In genomic region chr5:23684517-23684916, GRCm38 (mm10) we compare ENCODE assay signal across 8 mouse cellular contexts. TPM values are rescaled to one million over a fixed set of nuclear protein-coding genes. Genes with fewer than 3 reads are reported as not detected.
DNase-seq lines count a peak whose midpoint lies in the region; ATAC-seq and TF ChIP-seq lines count a peak whose summit lies in the region.

Gene Srpk2, minus strand, starts transcription at chr5:23684617.

- no peaks in the 10 kb centered on the region for H3K4me1 ChIP-seq in lung, embryonic 16.5 days (replicated peaks; ENCODE audit: control insufficient read depth, insufficient read depth, low read length)
- no peaks in the 10 kb centered on the region for H3K4me1 ChIP-seq in lung, adult 2 months (ENCODE audit: control insufficient read depth, insufficient read depth, low read length)
- no peaks in the 10 kb centered on the region for H3K4me1 ChIP-seq in embryonic facial prominence, embryonic 14.5 days (ENCODE audit: control insufficient read depth, insufficient read depth, low read length)
- no peaks in the 10 kb centered on the region for H3K4me1 ChIP-seq in heart, embryonic 13.5 days
- no peaks in the 10 kb centered on the region for H3K4me1 ChIP-seq in olfactory bulb, adult 2 months (ENCODE audit: control insufficient read depth, insufficient read depth, low read length)

- no peaks in the 10 kb centered on the region for H3K27me3 ChIP-seq in lung, embryonic 16.5 days (ENCODE audit: control insufficient read depth, insufficient read depth, low read depth, low read length)
- no peaks in the 10 kb centered on the region for H3K27me3 ChIP-seq in embryonic facial prominence, embryonic 14.5 days (replicated peaks; ENCODE audit: control insufficient read depth, insufficient read depth, low read length)
- H3K27me3 ChIP-seq in heart, embryonic 13.5 days (replicated peaks): no peaks in the 10 kb centered on the region

- H3K9me3 ChIP-seq in lung, embryonic 16.5 days (ENCODE audit: control insufficient read depth, low read length): no peaks in the 10 kb centered on the region
- H3K9me3 ChIP-seq in embryonic facial prominence, embryonic 14.5 days (ENCODE audit: control insufficient read depth, low read length): no peaks in the 10 kb centered on the region
- H3K9me3 ChIP-seq in heart, embryonic 13.5 days: no peaks in the 10 kb centered on the region

- H3K27ac ChIP-seq in lung, embryonic 16.5 days (ENCODE audit: low read length): no peak within 1 kb of the TSS
- H3K27ac ChIP-seq in embryonic facial prominence, embryonic 14.5 days (replicated peaks; ENCODE audit: low read depth, low read length): no peak within 1 kb of the TSS
- H3K27ac ChIP-seq in heart, embryonic 13.5 days (replicated peaks): no peak within 1 kb of the TSS
- H3K27ac ChIP-seq in olfactory bulb, adult 2 months (ENCODE audit: insufficient read depth, low read depth, low read length): no peak within 1 kb of the TSS

- H3K9ac ChIP-seq in lung, embryonic 16.5 days (ENCODE audit: low read length): no peak within 1 kb of the TSS
- no peak within 1 kb of the TSS for H3K9ac ChIP-seq in embryonic facial prominence, embryonic 14.5 days (ENCODE audit: low read depth, low read length)
- H3K9ac ChIP-seq in heart, embryonic 13.5 days: no peak within 1 kb of the TSS

- intact Hi-C loops in left cerebral cortex, postnatal 10 days (cut with DNase I): no loop called here

- no peak for TF ChIP-seq CTCF in lung, adult 2 months (IDR thresholded peaks at IDR 0.05; ENCODE audit: insufficient read depth, low read length)
- TF ChIP-seq CTCF in olfactory bulb, adult 2 months (IDR thresholded peaks at IDR 0.05; ENCODE audit: insufficient read depth, low read depth, low read length): no peak

- H3K36me3 ChIP-seq in lung, embryonic 16.5 days (ENCODE audit: control insufficient read depth, insufficient read depth, low read length): no peaks in the 10 kb centered on the region
- H3K36me3 ChIP-seq in embryonic facial prominence, embryonic 14.5 days (ENCODE audit: control insufficient read depth, insufficient read depth, low read length): no peaks in the 10 kb centered on the region
- H3K36me3 ChIP-seq in heart, embryonic 13.5 days: no peaks in the 10 kb centered on the region

- 45% methylated on average over 1 of the region's 1 CpGs for WGBS in lung, embryonic 16.5 days
- 57% methylated on average over 1 of the region's 1 CpGs for WGBS in lung, adult 2 months
- WGBS in embryonic facial prominence, embryonic 14.5 days: 64% methylated on average over 1 of the region's 1 CpGs
- 58% methylated on average over 1 of the region's 1 CpGs for WGBS in heart, embryonic 13.5 days
- 65% methylated on average over 1 of the region's 1 CpGs for WGBS in olfactory bulb, adult 2 months

- no peak for TF ChIP-seq POLR2A in lung, adult 2 months (IDR thresholded peaks at IDR 0.05; ENCODE audit: borderline replicate concordance, extremely low read depth, low read depth, low read length)
- no peak for TF ChIP-seq POLR2A in olfactory bulb, adult 2 months (IDR thresholded peaks at IDR 0.05; ENCODE audit: insufficient read depth, low read depth, low read length)

- DNase-seq in lung, adult 2 months: no peak
- DNase-seq in embryonic facial prominence, embryonic 14.5 days (ENCODE audit: low spot score): no peak
- no peak for DNase-seq in left cerebral cortex, postnatal 10 days (ENCODE audit: extremely low spot score in 1 of 2, low spot score in 2 of 2)
- DNase-seq in yolk sac, embryonic 10.5 days (ENCODE audit: low spot score): no peak
- DNase-seq in retina, postnatal 1 day: no peak

- H3K4me2 ChIP-seq in lung, embryonic 16.5 days (ENCODE audit: low read depth, low read length): no peak within 1 kb of the TSS
- H3K4me2 ChIP-seq in embryonic facial prominence, embryonic 14.5 days (ENCODE audit: low read depth, low read length): no peak within 1 kb of the TSS
- H3K4me2 ChIP-seq in heart, embryonic 13.5 days: no peak within 1 kb of the TSS

- ATAC-seq in lung, embryonic 16.5 days (ENCODE audit: low read depth): no peak
- ATAC-seq in embryonic facial prominence, embryonic 14.5 days (ENCODE audit: low read depth): no peak
- no peak for ATAC-seq in heart, embryonic 13.5 days (ENCODE audit: extremely low read depth, insufficient number of reproducible peaks, low FRiP score, low TSS enrichment)

- H3K4me3 ChIP-seq in lung, embryonic 16.5 days (ENCODE audit: low read length): no peak within 1 kb of the TSS
- H3K4me3 ChIP-seq in lung, adult 2 months (replicated peaks; ENCODE audit: extremely low read depth, low read depth, low read length): no peak within 1 kb of the TSS
- H3K4me3 ChIP-seq in embryonic facial prominence, embryonic 14.5 days (ENCODE audit: low read depth, low read length): no peak within 1 kb of the TSS
- H3K4me3 ChIP-seq in heart, embryonic 13.5 days: no peak within 1 kb of the TSS
- H3K4me3 ChIP-seq in olfactory bulb, adult 2 months (ENCODE audit: insufficient read depth, low read depth, low read length): no peak within 1 kb of the TSS

RNA-seq across cellular contexts. Expression of gene Srpk2, which starts in this region (rescaled TPM):
- 43.7 and 45.7 TPM in 2 replicates for polyA plus RNA-seq in lung, embryonic 16.5 days (2015; fragmentation: Nextera tagmentation; extraction: Ambion mirVana)
- polyA plus RNA-seq in lung, adult 2 months (2012; rRNA removed): 5.3 and 7.8 TPM in 2 replicates
- polyA plus RNA-seq in embryonic facial prominence, embryonic 14.5 days (2014; fragmentation: Nextera tagmentation; extraction: Ambion mirVana): 51.2 and 57.3 TPM in 2 replicates
- 37.7 and 45.5 TPM in 2 replicates for polyA plus RNA-seq in heart, embryonic 13.5 days (2015; fragmentation: Nextera tagmentation; extraction: Ambion mirVana)
- total RNA-seq in left cerebral cortex, postnatal 10 days (2021): 100 to 1,000 TPM; 175 to 176 TPM
- polyA plus RNA-seq in olfactory bulb, adult 2 months (2012; ENCODE audit: insufficient read depth, insufficient read length, low replicate concordance, missing spikeins): 166 TPM in 1 of 2 replicates, not detected in the other
